Mouse (Mus musculus): ENCODE results near the gene Hdhd3.
"Not testable (repeated sequence)": the region's sequence is repeated elsewhere in the genome, so short reads cannot be mapped to it uniquely, and the experiment has no call there.

Gene Hdhd3

GRCm38 (mm10) chr4:62513998-62514506 lies 10.8 kb upstream of the Hdhd3 start:
- in situ Hi-C loops (cut with MboI): no loop called here

GRCm38 (mm10) chr4:62509946-62510345 lies 6.7 kb upstream of the Hdhd3 start:
- in situ Hi-C loops (cut with MboI): no loop called here

GRCm38 (mm10) chr4:62508839-62509238 lies 5.6 kb upstream of the Hdhd3 start:
- in situ Hi-C loops (cut with MboI): no loop called here

- in situ Hi-C loops (cut with MboI): no loop called here
Measured at GRCm38 (mm10) chr4:62506798-62507197, 3.5 kb upstream of the Hdhd3 start.

- in situ Hi-C loops (cut with MboI): no loop called here
Measured at GRCm38 (mm10) chr4:62505991-62506390, 2.7 kb upstream of the Hdhd3 start.

- in situ Hi-C loops (cut with MboI): no loop called here
Measured at GRCm38 (mm10) chr4:62502969-62503368, 298 bp downstream of the Hdhd3 start.

GRCm38 (mm10) chr4:62501964-62502732 lies 1.1 kb downstream of the Hdhd3 start:
- in situ Hi-C loops (cut with MboI): no loop called here

- in situ Hi-C loops (cut with MboI): no loop called here
Measured at GRCm38 (mm10) chr4:62501534-62501933, 1.7 kb downstream of the Hdhd3 start.

- in situ Hi-C loops (cut with MboI): no loop called here
Measured at GRCm38 (mm10) chr4:62500799-62501198, 2.5 kb downstream of the Hdhd3 start.

- in situ Hi-C loops (cut with MboI): no loop called here
Measured at GRCm38 (mm10) chr4:62496815-62497214, 6.5 kb downstream of the Hdhd3 start.

- in situ Hi-C loops (cut with MboI): no loop called here
Measured at GRCm38 (mm10) chr4:62495946-62496345, 7.3 kb downstream of the Hdhd3 start.

- in situ Hi-C loops (cut with MboI): no loop called here
Measured at GRCm38 (mm10) chr4:62494230-62494629, 9.0 kb downstream of the Hdhd3 start.

GRCm38 (mm10) chr4:62492682-62493081 lies 10.6 kb downstream of the Hdhd3 start:
- in situ Hi-C loops (cut with MboI): no loop called here

GRCm38 (mm10) chr4:62487914-62488313 lies 15.4 kb downstream of the Hdhd3 start:
- in situ Hi-C loops (cut with MboI): no loop called here

GRCm38 (mm10) chr4:62487172-62487571 lies 16.1 kb downstream of the Hdhd3 start:
- in situ Hi-C loops (cut with MboI): no loop called here

- in situ Hi-C loops (cut with MboI): no loop called here
Measured at GRCm38 (mm10) chr4:62486162-62486696, 17.0 kb downstream of the Hdhd3 start.

- in situ Hi-C loops (cut with MboI): no loop called here
Measured at GRCm38 (mm10) chr4:62485450-62486161, 17.7 kb downstream of the Hdhd3 start.

- in situ Hi-C loops (cut with MboI): loop anchor here (5.0 kb wide), 1 partner anchor 32 kb away; the partner anchor contains the start of gene Alad
Measured at GRCm38 (mm10) chr4:62484928-62485327, 18.3 kb downstream of the Hdhd3 start.

GRCm38 (mm10) chr4:62480709-62481605 lies 22.3 kb downstream of the Hdhd3 start:
- in situ Hi-C loops (cut with MboI): loop anchor here (5.0 kb wide), 1 partner anchor 36 kb away; the partner anchor contains the start of gene Alad

- in situ Hi-C loops (cut with MboI): loop anchor here (5.0 kb wide), 1 partner anchor 37 kb away; the partner anchor contains the start of gene Alad
Measured at GRCm38 (mm10) chr4:62479937-62480708, 23.1 kb downstream of the Hdhd3 start, which contains the start of gene Bspry. Gene Bspry, plus strand, starts transcription at chr4:62480053.

GRCm38 (mm10) chr4:62479593-62479936 lies 23.7 kb downstream of the Hdhd3 start:
- in situ Hi-C loops (cut with MboI): not testable (repeated sequence)
